Mouse (Mus musculus): ENCODE results near the gene Kif17. TPM values are rescaled to one million over a fixed set of nuclear protein-coding genes. Genes with fewer than 3 reads are reported as not detected.
A peak's percentile ranks its signal among the peaks of the same experiment; 100 is the strongest.

The Kif17 gene
- total RNA-seq, 2 experiments from 2014 or later: 0.11 TPM; not detected in 1

DNA sequence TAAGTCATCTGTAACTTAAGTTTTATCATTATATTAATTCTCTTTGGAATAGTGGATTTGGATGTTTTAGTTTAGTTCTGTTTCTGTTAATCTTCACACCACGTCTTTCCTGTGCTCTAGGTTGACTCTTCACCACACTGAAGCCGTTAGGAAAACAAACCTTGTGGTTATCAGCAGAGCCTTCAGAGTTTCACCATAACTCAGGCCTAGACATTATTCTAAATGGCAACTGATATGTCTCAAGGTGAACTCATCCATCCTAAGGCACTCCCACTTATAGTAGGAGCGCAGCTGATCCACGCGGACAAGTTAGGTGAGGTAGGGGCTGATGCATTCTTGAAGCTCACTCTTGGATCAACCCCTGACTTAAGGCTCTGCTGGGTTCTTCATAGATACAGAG is 28.8 kb upstream of the Kif17 start:
- DNase-seq: no peak
- Histone ChIP-seq H3K27ac (no peak overlapping the region), H3K4me3 (no peak overlapping the region)
- TF ChIP-seq CTCF (IDR thresholded peaks at IDR 0.05): no peak
- intact Hi-C loops (cut with DNase I): no loop called here

DNA sequence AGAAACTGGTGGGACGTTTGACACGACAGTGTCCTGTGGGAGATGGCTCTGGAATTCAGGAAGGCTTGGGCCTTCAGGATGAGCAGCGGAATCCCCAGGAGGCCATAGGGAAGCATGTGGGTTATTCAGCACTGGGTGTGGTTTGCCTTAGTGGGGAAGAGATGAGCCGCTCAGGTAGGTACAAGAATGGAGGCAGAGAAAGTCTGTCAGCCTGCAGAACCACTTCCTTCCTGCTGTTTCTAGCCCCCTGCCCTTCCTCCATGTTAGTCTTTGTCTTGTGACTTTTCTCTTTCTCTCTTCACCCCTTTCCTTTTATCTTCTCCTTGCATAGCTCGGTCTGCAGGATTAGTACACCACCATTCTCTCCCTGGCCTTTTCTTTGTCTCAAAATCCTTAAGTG is 27.8 kb upstream of the Kif17 start:
- no peak overlapping the region for H3K27ac ChIP-seq
- DNase-seq: no peak
- intact Hi-C loops (cut with DNase I): no loop called here
- H3K4me3 ChIP-seq: no peak overlapping the region
- no peak for TF ChIP-seq CTCF (IDR thresholded peaks at IDR 0.05)

- H3K4me3 ChIP-seq: no peak overlapping the region
- H3K27ac ChIP-seq: no peak overlapping the region
- DNase-seq: no peak
- no peak for TF ChIP-seq CTCF (IDR thresholded peaks at IDR 0.05)
- intact Hi-C loops (cut with DNase I): no loop called here
These were observed 26.6 kb upstream of the Kif17 start for GRCm38 (mm10) chr4:138223623-138224022.

- intact Hi-C loops (cut with DNase I): no loop called here
These were observed 3.2 kb upstream of the Kif17 start for GRCm38 (mm10) chr4:138246756-138247665.

DNA sequence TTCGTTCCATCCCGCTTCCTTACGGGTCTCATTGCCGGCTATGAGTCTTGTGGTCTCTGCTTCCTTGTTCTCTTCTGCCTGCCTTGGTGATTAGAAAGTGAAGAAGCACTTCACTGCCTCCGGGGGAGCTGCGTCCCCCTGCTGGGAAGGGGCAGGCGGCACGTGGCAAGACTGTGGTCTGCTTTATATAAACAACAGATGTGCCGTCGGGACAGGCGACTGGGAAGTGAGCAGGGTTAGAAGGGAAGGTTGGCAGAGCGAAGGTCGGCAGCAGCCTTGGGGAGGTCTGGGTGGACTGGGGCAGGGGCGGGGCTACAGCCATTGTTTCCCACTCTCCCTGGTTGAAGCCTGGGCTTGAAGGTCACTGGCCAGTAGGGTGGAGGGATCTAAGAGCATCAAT is 1.6 kb downstream of the Kif17 start:
- no peak for TF ChIP-seq CTCF (IDR thresholded peaks at IDR 0.05)
- H3K4me3 ChIP-seq: peak overlapping the region; percentile 51
- intact Hi-C loops (cut with DNase I): no loop called here
- DNase-seq: no peak
- H3K27ac ChIP-seq: no peak overlapping the region

More at GRCm38 (mm10) chr4:138246756-138247665, 3.2 kb upstream of the Kif17 start:
- no peak overlapping the region for H3K4me3 ChIP-seq
- H3K27ac ChIP-seq: no peak overlapping the region
- DNase-seq: no peak
- TF ChIP-seq CTCF (IDR thresholded peaks at IDR 0.05): no peak

DNA sequence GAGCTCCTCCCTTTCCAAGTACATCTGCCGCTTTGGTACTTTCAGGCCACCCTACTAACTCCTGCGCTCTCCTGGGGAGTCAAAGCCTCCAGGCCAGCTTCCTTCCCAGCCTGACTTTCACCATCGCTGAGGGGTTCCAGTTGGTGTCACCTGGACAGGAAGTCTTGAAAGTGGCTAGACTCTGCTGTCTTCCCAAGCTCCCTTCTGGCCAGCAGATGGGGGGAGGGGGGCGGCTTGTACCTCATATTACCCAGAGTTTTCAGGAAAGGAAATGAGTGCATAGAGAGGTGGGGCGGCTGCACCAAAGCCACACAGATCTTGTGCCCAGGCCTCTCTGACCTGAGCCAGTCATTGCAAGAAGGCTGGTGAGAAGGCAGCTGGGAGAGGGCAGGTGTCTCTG is 2.0 kb downstream of the Kif17 start:
- no peak for DNase-seq
- Histone ChIP-seq H3K4me3 (no peak overlapping the region), H3K27ac (no peak overlapping the region)
- intact Hi-C loops (cut with DNase I): no loop called here
- no peak for TF ChIP-seq CTCF (IDR thresholded peaks at IDR 0.05)

DNA sequence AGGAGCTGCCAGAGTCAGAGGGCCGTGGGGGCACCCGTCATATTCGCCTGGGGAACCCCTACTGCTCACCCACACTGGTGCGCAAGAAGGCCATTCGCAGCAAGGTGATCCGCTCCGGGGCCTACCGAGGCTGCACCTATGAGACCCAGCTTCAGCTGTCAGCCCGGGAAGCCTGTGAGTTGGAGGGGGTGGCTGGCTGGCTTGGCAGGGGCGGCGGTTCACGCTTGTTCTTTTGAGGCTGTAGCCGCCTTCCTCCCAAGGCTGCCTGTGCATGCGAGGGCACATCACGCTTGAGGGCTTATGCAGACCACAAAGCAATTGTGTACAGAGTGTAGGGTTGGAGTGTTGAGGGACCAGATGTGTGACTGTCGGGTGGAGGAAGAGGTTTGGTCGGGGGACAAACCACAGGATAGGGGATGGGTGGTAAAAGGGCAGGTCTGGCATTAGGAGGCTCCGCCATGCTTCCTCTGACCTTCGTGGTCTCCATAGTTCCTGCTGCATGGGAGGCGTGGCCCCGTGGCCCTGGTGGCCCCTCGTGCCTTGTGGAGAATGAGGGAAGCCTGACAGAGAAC is 7.0 kb downstream of the Kif17 start:
- Histone ChIP-seq H3K27ac (no peak overlapping the region), H3K4me3 (no peak overlapping the region)
- no peak for DNase-seq
- intact Hi-C loops (cut with DNase I): no loop called here
- no peak for TF ChIP-seq CTCF (IDR thresholded peaks at IDR 0.05)

DNA sequence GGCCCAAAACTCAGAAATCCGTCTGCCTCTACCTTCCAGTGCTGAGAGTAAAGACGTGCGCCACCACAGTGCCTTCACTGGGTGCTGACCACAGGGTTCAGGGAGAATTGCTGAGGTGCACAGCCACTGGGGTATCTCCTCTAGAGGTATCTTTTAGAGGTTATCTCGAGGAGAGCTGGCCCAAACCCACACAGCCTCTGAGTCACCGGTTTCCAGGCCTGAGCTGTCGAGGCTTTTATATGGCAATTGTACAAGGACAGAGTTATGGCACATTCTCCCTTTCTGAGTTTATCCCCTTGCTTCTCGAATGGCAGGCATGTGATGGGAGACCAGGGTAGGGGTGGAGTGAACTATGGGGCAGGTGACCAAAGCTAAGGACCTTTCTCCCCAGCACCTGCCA is 8.4 kb downstream of the Kif17 start:
- no peak for DNase-seq
- intact Hi-C loops (cut with DNase I): no loop called here
- TF ChIP-seq CTCF (IDR thresholded peaks at IDR 0.05): no peak
- H3K4me3 ChIP-seq: no peak overlapping the region
- no peak overlapping the region for H3K27ac ChIP-seq

GRCm38 (mm10) chr4:138259482-138259881 is 9.2 kb downstream of the Kif17 start:
- intact Hi-C loops (cut with DNase I): no loop called here
- TF ChIP-seq CTCF (IDR thresholded peaks at IDR 0.05): no peak
- no peak for DNase-seq
- Histone ChIP-seq H3K4me3 (no peak overlapping the region), H3K27ac (no peak overlapping the region)

DNA sequence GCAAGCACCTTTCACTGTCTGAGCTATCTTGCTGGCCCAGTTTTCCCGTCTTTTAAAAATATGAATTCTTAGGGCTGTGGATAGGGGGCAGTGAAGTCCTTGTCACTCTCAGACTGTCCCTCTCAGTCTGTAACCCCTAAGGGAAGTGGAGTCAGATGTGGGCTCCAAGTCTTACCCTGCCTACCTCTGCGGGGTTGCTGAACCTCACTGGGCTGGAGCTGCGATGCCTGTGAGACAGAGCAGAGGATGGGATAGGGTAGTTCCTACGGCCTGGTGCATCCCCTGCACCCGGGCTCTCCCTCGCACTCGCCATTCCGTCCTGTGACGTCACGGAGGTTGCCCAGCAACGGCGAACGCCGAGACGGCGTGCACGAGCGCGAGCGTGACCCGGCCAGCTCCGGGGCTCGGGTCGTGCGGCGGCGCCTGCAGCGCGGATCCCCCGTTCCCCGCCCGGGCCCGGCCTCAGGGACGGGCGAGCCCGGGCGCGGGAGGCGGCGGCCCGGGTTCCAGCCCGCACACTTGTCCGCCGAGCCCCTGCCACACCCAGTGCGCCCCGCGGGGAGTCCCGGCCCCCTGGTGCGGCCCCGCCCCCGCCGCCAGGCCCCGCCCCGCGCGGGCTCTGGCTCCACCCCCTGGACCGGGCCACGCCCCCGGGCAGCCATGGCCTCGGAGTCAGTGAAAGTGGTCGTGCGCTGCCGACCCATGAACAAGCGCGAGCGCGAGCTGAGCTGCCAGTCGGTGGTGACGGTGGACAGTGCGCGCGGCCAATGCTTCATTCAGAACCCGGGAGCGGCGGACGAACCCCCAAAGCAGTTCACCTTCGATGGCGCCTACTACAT is 11.8 kb downstream of the Kif17 start:
- peak; percentile 25; the same call in 1 of the 2 replicates for TF ChIP-seq CTCF (IDR thresholded peaks at IDR 0.05)
- intact Hi-C loops (cut with DNase I): no loop called here

DNA sequence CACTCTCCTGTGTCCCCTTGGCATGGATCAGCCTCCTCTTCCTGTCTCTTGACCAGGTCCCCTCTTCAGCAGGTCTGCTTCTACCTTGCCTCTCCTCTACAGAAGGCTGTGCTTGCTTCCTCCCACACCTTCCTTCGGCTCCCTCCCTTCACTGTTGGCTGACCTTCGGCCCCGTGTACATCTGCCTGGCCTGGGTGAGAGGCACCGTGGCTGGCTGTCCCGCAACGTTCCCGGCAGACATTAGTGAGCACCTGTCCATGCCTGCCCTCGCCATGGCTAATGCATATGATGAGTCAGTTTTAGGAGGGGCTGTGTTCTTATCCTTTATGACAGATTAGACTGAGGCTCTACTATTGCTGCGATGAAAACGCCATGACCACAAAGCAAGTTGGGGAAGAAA is 17.6 kb downstream of the Kif17 start:
- Histone ChIP-seq H3K27ac (no peak overlapping the region), H3K4me3 (no peak overlapping the region)
- intact Hi-C loops (cut with DNase I): no loop called here
- TF ChIP-seq CTCF (IDR thresholded peaks at IDR 0.05): no peak
- DNase-seq: no peak

More for the DNA sequence above, 11.8 kb downstream of the Kif17 start:
- H3K27ac ChIP-seq: peak overlapping the region; percentile 20; the same call in 1 of the 2 replicates
- DNase-seq: peak; percentile 88
- peak overlapping the region; percentile 82 for H3K4me3 ChIP-seq

DNA sequence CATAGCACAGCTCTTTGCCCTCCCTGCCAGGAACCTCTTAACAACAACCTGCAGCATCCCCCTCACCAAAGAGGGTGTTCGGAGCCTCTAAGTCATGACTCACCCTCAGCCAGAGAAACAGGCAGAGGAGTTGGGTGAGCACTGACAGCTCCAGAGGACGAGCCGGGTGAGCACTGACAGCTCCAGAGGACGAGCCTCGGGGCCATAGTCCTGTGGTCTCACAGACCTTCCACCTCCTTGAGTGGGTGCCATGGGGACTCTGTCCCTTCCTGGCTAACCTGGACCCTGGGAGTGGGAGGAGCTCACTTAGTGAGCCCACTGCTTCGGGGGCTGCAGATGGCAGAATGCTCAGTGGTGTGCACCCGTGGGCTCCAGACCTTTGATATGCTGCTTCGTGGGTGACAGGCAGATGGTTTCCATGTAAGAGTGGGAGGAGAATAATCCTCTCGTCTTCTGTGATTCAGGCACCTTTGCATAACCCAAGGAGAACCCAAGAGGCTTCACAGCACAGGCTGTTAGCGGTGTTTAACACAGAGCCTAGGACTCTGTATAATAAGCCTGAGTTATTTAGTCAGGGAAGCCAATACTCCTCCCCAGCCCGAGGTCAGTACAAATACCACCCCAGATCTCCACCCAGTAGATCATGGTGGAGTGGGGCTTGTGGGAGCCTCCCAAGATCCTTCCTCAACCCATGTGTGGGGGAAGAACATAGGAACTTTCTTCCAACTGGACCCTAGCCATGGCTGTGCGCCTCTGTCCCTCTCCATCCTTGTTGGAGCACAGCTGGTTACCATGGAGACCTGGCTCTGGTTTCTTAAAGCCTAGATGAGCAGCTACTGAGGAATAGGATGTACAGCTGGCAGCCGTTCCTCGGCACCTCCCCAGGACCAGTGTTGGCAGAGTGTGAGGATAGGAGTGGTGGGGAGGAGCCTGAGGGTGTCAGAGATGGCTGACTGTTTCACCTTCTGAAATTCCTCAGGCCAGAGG is 22.1 kb downstream of the Kif17 start:
- no peak for TF ChIP-seq CTCF (IDR thresholded peaks at IDR 0.05)
- Histone ChIP-seq H3K27ac (no peak overlapping the region), H3K4me3 (no peak overlapping the region)
- intact Hi-C loops (cut with DNase I): no loop called here
- peak; percentile 46 for DNase-seq
